Mouse (Mus musculus): ENCODE data around the gene Pepd.

- TF ChIP-seq CTCF (IDR thresholded peaks at IDR 0.05; ENCODE audit: extremely low read depth, insufficient read depth, low read length) (no peak), POLR2A (IDR thresholded peaks at IDR 0.05; ENCODE audit: extremely low read depth, insufficient read depth, low read length) (no peak)
Measured at GRCm38 (mm10) chr7:34939952-34940312, 27.8 kb downstream of the Pepd start.

Data from cortical plate, adult 2 months (tissue).